Mouse (Mus musculus) small intestine, adult 2 months (tissue): ENCODE measurements around the gene Enho. TPM values are rescaled to one million over a fixed set of nuclear protein-coding genes. Genes with fewer than 3 reads are reported as not detected.

Experiments used
- H3K27ac ChIP-seq: fragments of 200-500 bp; 2 replicates; pipeline ENCODE4 v1.5.1; 2012; ENCODE audit warnings: low read depth, low read length, control low read depth, inconsistent platforms; ENCODE audit not compliant: insufficient read depth
- H3K27me3 ChIP-seq: fragments of 200-500 bp; 2 replicates; pipeline ENCODE4 v1.6.1; 2012; ENCODE audit warnings: mild to moderate bottlenecking, moderate library complexity, low read length, inconsistent platforms; ENCODE audit not compliant: control insufficient read depth, insufficient read depth
- H3K36me3 ChIP-seq: fragments of 200-500 bp; 2 replicates; pipeline ENCODE4 v1.6.1; 2012; ENCODE audit warnings: mild to moderate bottlenecking, low read length, control low read depth, inconsistent platforms; ENCODE audit not compliant: control insufficient read depth, insufficient read depth
- H3K4me1 ChIP-seq: fragments of 200-500 bp; 2 replicates; pipeline ENCODE4 v1.6.1; 2012; ENCODE audit warnings: low read length, inconsistent platforms, mixed read lengths; ENCODE audit not compliant: control insufficient read depth, insufficient read depth, insufficient read length
- H3K4me3 ChIP-seq: fragments of 200-500 bp; 2 replicates; pipeline ENCODE4 v1.5.1; 2012; ENCODE audit warnings: low read depth, mild to moderate bottlenecking, control low read depth, inconsistent platforms, low read length, moderate library complexity
- CTCF ChIP-seq: fragments of 200-500 bp; IDR thresholded peaks from 2 replicates; pipeline ENCODE4 v1.5.1; 2012; ENCODE audit warnings: low read depth, mild to moderate bottlenecking, control low read depth, inconsistent platforms, low read length, moderate library complexity, mixed read lengths; ENCODE audit not compliant: insufficient replicate concordance, insufficient read length; ENCODE audit errors: extremely low read depth
- POLR2A ChIP-seq: fragments of 200-500 bp; IDR thresholded peaks from 2 replicates; pipeline ENCODE4 v1.6.1; 2012; ENCODE audit warnings: low read depth, mild to moderate bottlenecking, control low read depth, inconsistent platforms, low read length, moderate library complexity
- WGBS: fragments of 180-500 bp; shearing (Covaris S2); methylation state at CpG from one replicate; pipeline ENCODE4 v1.1.7; 2018; 5-methylcytosine and 5-hydroxymethylcytosine counted together
- polyA plus RNA-seq: library from polyadenylated mRNA; depleted of rRNA; stranded (reverse); fragments of >200 nt; gene quantifications from 2 replicates; pipeline ENCODE4 v1.2.3, GENCODE M21; 2012

Enho gene
- polyA plus RNA-seq, 1 experiment: 9.3 TPM

DNA sequence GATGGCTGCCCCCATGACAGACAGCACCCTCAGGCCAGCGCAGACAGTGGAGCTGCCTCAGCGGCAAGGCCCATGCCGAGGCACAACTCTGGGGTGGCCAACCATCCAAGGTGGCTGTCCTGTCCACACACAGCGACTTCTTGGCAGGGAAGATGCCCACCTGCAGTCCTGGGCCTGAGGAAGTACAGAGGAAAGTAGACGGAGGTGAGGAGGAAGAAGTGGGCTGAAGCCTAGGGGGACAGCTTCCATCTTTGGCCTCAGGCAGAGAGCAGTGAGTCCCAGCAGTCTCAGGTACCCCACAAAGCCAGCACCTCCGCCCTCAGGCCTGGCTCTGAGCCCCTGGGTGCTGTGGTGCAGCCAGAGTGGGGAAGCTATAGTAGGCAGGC is 1.3 kb downstream of the Enho start:
- Histone ChIP-seq H3K36me3 (no peaks in the 10 kb centered on the region), H3K4me1 (no peaks in the 10 kb centered on the region), H3K27ac (no peak overlapping the region), H3K4me3 (no peak overlapping the region), H3K27me3 (no peaks in the 10 kb centered on the region; the same call in 1 of the 2 replicates)
- 77% methylated on average over 6 of the region's 6 CpGs for WGBS
- TF ChIP-seq POLR2A (no peak), CTCF (no peak)

GRCm38 (mm10) chr4:41638186-41638731 is 1.9 kb downstream of the Enho start:
- 87% methylated on average over 10 of the region's 10 CpGs for WGBS

GRCm38 (mm10) chr4:41636882-41637635 is 3.1 kb downstream of the Enho start:
- no peaks in the 10 kb centered on the region for H3K4me1 ChIP-seq
- H3K4me3 ChIP-seq: no peak overlapping the region
- H3K27me3 ChIP-seq: peaks cover 2% of the 10 kb centered on the region; the same call in 1 of the 2 replicates
- no peak overlapping the region for H3K27ac ChIP-seq
- 64% methylated on average over 10 of the region's 10 CpGs for WGBS
- no peaks in the 10 kb centered on the region for H3K36me3 ChIP-seq
- TF ChIP-seq CTCF (no peak), POLR2A (no peak)

More at GRCm38 (mm10) chr4:41638186-41638731, 1.9 kb downstream of the Enho start:
- Histone ChIP-seq H3K4me1 (no peaks in the 10 kb centered on the region), H3K4me3 (no peak overlapping the region), H3K27ac (no peak overlapping the region), H3K36me3 (no peaks in the 10 kb centered on the region), H3K27me3 (no peaks in the 10 kb centered on the region; the same call in 1 of the 2 replicates)
- TF ChIP-seq CTCF (no peak), POLR2A (no peak)

- Histone ChIP-seq H3K4me1 (no peaks in the 10 kb centered on the region), H3K27me3 (peaks cover 3% of the 10 kb centered on the region; the same call in 1 of the 2 replicates), H3K36me3 (no peaks in the 10 kb centered on the region), H3K27ac (no peak overlapping the region), H3K4me3 (no peak overlapping the region)
- WGBS: 52% methylated on average over 7 of the region's 7 CpGs
- TF ChIP-seq POLR2A (no peak), CTCF (no peak)
Observed at GRCm38 (mm10) chr4:41636366-41636765, 3.8 kb downstream of the Enho start.

- peaks cover 6% of the 10 kb centered on the region; the same call in 1 of the 2 replicates for H3K27me3 ChIP-seq
- H3K4me1 ChIP-seq: no peaks in the 10 kb centered on the region
- no peak overlapping the region for H3K27ac ChIP-seq
- no peaks in the 10 kb centered on the region for H3K36me3 ChIP-seq
- WGBS: 67% methylated on average over 2 of the region's 2 CpGs
- TF ChIP-seq CTCF (no peak), POLR2A (no peak)
- no peak overlapping the region for H3K4me3 ChIP-seq
Observed at GRCm38 (mm10) chr4:41635906-41636305, 4.2 kb downstream of the Enho start.

- WGBS: 52% methylated on average over 8 of the region's 8 CpGs
Observed at GRCm38 (mm10) chr4:41635224-41635623, 4.9 kb downstream of the Enho start.

GRCm38 (mm10) chr4:41634631-41635030 is 5.5 kb downstream of the Enho start:
- Histone ChIP-seq H3K27ac (no peak overlapping the region), H3K4me3 (no peak overlapping the region), H3K4me1 (no peaks in the 10 kb centered on the region), H3K36me3 (no peaks in the 10 kb centered on the region), H3K27me3 (peaks cover 6% of the 10 kb centered on the region; the same call in 1 of the 2 replicates)
- 90% methylated on average over 8 of the region's 8 CpGs for WGBS
- no peak for TF ChIP-seq POLR2A
- TF ChIP-seq CTCF: no peak

More at GRCm38 (mm10) chr4:41635224-41635623, 4.9 kb downstream of the Enho start:
- TF ChIP-seq POLR2A (no peak), CTCF (no peak)
- H3K27ac ChIP-seq: no peak overlapping the region
- no peak overlapping the region for H3K4me3 ChIP-seq
- H3K36me3 ChIP-seq: no peaks in the 10 kb centered on the region
- H3K4me1 ChIP-seq: no peaks in the 10 kb centered on the region
- peaks cover 6% of the 10 kb centered on the region; the same call in 1 of the 2 replicates for H3K27me3 ChIP-seq

DNA sequence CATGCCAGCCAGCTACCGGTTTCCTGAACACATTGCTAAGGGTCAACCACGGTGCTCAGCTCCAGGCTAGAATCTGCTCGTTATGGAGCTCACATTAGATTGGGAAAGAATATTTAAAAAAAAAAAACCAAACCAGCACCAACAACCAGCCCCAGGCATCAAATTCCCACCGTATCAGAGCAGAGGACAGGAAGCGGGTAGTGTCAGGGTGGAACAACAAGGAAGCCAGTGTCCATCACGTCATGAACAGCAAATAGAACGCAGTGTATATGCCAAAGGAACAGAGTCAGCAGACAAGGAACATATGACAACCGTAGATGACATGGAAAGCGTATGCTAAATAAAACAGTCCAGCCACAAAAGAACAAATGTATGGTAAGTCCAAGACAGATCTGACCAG is 7.1 kb downstream of the Enho start:
- Histone ChIP-seq H3K27me3 (peaks cover 9% of the 10 kb centered on the region; the same call in 1 of the 2 replicates), H3K4me3 (no peak overlapping the region), H3K4me1 (peaks cover 3% of the 10 kb centered on the region; the same call in 1 of the 2 replicates), H3K36me3 (no peaks in the 10 kb centered on the region), H3K27ac (no peak overlapping the region)
- WGBS: 78% methylated on average over 9 of the region's 9 CpGs
- TF ChIP-seq CTCF (no peak), POLR2A (no peak)
